Mouse (Mus musculus) erythroblast, adult 5-6 weeks (primary cell): ENCODE results near the gene Myo5a. TPM values are rescaled to one million over a fixed set of nuclear protein-coding genes. Genes with fewer than 3 reads are reported as not detected.

ENCODE experiments used
- ATAC-seq: replicated peaks from 2 replicates; pipeline ENCODE4 v1.8.0; 2016; ENCODE audit warnings: moderate number of reproducible peaks, mild to moderate bottlenecking, moderate TSS enrichment, inconsistent platforms; ENCODE audit not compliant: poor library complexity, low FRiP score, severe bottlenecking
- total RNA-seq, 2 experiments: library from RNA; stranded (forward) in 1 of 2; stranded (reverse) in 1 of 2; fragments of 150-400 nt in 1 of 2; fragments of 200-764, 138-1000 nt in 1 of 2; gene quantifications; 2 replicates each; pipeline versions ENCODE4 v1.2.3 to v1.2.4; 2015 to 2017; ENCODE audit warnings: low replicate concordance in 2 of 2

The Myo5a gene
- total RNA-seq, 2 experiments from 2014 or later, result 9.8 to 27.9 TPM

DNA sequence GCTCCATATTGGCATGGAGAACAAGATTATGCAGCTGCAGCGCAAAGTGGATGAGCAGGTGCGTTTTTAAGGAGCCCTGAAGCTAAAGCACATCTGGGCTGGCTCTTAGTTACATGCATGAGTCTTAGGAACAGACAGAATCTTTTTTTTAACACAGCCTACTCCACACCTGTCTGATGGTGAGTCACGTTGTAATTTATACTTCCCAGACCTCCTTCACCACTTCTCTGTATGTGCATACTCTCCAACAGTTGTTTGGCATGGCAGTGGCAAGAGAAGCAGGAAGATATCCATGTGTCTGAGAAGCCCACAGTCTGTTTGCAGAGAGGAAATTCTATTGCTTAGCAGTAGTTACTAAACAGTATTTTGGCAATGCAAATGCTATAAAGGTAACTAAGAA is 100.9 kb downstream of the Myo5a start:
- no peak for ATAC-seq

DNA sequence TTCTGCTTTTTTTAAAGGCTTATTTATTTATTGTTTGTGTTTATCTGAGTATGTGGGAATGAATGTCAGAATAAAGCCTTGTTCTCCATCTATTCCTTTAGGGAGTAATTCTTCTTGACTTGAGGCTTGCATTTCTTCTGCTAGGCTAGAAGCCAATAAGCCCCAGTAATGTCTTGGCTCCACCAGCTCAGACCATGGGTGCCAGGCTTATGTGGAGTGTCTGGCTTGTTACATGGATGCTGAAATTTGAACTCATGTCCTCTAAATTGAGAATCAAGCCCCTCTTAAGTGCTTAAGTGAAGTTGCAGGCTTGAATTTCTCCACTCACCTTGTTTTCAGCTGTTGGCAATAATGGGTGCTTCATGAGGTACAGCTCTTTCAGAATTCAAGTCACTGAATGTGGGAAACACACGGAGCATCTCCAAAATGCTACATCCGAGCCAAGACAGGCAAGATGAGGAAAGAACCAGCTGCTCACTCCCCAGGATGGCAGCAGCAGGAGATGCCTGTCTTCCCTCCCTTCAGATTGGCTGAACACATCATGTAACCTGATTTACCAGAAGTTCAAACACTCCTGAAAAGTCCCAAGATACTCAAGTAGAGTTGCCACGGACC is 116.9 kb downstream of the Myo5a start:
- no peak for ATAC-seq

DNA sequence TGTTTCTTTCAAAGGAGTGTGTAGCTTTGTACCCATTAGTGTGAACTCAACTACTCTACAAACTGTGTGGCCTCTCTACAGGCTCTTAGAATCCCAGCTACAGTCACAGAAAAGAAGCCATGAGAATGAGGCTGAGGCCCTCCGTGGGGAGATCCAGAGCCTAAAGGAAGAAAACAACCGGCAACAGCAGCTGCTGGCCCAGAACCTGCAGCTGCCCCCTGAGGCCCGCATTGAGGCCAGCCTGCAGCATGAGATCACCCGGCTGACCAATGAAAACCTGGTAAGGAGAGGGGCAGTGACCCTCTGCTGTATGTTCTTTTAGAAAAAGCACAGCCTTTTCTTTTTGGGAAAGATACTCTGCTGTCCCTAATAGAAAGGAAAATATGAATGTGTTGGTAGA is 123.0 kb downstream of the Myo5a start:
- ATAC-seq, result no peak

DNA sequence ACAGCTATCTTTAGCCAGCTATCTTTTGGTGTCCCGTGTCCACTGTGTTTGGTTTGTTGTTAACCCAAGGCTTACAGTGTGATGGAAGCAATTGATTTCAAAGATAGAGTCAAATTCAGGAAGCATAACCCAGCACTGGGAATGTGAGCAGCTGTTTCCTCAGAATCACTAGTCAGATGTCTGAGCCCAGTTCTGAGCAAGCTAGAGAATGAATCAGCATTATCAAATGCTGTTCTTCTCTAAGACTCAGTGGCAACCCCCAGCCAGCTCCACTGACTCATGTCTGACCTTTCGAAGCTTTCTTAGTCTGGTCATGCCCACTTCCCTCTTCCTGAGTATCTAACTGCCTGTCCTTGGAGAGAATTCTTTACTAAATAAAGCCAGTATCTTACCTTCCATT is 125.5 kb downstream of the Myo5a start:
- ATAC-seq, result no peak

DNA sequence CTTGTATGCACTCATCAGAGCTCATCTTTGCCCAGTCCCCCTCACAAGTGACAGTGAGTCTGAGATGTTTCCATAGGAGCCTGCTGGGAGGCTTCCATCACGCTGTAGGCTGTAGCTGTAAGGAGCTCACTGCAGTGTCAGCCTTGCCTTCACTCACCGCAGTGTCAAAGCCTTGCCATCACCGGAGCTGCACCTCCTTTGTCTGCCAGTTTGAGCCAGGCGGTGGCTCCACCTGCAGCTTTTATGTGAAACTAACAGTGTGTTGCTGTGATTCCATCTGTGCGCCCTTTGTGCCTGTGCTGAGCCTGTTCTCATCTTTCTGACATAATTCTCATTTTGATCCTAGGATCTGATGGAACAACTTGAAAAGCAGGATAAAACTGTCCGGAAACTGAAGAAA is 126.5 kb downstream of the Myo5a start:
- no peak for ATAC-seq

DNA sequence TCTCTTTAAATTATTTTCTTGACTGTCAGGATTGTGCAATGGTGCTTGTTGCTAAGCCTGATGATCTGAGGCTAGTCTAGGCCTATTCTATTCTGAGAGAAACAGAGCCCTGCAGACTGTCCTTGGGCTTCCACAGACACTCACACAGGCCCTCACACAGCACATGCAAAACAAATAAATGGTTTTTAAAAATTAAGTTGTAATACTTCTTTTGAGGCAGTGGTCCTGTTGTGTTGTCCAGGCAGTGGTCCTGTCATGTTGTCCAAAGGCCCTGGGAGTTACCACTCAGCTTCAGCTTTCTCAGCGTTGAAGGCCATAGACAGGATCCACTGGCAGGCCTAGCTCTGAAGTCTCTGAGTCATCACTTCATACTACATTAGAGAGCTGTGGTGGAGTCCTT is 130.7 kb downstream of the Myo5a start:
- ATAC-seq, result no peak

DNA sequence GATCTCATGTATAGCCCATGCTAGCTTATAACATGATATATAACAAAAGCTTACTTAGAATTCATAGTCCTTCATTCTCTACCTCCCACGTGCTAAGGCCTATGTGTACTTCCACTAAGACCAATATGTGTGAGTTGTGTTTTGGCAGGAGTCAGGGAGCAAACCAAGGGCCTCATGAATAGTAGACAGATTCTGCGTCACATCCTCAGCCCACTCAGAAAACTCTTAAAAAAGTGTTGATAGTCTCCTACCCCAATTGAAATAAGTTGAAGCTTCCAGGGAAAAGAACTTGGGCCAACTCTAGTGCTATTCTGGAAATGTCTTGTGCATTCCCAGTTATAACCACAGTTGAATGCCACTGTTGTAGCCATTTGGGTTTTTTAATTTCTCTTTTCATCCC is 131.2 kb downstream of the Myo5a start:
- no peak for ATAC-seq

DNA sequence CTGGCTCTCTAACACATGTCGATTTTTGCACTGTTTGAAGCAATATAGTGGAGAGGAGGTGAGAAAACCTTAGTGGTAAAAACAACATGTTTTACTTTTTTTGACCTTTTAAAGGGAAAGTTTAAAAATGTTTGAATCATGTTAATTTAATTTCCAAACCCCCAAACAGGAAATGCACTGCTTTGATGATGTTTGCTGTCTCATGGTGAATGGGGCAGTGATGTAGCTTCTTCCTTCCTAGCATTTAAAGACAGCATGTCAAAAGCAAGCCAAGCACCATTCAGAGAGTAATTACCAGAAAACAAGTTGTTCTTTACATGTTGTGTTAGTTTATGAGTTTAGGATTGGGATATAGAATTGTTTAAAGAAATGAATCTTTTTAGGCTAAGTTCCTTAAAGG is 138.4 kb downstream of the Myo5a start:
- ATAC-seq, result no peak

DNA sequence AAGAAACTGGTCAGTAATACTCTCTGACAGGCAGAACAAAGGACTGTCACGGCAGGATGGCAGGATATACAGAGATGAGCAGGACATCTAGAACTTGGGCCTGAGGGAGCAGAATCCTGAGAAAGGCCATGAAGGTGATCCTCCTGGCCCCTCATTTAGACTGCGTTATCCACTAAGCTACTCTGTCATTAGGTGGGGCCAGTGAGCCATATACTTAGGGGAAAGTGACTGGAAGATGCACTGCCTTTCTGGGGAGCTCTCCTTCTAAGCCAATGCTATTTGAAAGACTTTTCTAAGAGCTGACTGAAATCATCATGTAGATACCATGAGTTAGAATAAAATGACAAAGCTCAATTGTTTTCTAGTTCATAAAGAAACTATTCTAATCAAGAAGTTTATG is 139.5 kb downstream of the Myo5a start:
- ATAC-seq, result no peak

DNA sequence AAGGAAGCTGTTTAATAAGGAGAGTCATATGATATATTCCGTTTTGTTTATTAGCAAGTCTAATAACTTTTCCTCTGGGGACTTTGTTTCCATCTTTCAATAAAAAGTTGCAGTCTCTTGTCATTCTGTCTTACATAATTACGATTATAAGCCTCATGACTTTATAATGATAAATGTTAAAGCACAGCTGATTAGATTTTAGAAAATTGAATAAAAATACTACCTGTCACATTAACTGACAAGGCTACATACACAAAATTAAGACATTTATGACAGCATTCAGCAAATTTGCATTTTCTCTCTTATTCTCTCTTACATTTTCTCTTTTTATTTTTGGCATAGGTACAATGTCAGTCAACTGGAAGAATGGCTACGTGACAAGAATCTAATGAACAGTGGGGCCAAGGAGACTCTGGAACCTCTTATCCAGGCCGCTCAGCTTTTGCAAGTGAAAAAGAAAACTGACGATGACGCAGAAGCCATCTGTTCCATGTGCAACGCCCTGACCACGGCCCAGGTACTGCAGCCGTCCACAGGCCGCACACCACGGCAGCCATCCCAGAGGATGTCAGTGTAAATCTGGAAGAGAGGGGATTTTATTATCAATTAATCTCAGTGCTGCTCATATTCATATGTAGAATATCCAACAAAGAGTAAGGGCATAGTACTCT is 144.1 kb downstream of the Myo5a start:
- no peak for ATAC-seq

DNA sequence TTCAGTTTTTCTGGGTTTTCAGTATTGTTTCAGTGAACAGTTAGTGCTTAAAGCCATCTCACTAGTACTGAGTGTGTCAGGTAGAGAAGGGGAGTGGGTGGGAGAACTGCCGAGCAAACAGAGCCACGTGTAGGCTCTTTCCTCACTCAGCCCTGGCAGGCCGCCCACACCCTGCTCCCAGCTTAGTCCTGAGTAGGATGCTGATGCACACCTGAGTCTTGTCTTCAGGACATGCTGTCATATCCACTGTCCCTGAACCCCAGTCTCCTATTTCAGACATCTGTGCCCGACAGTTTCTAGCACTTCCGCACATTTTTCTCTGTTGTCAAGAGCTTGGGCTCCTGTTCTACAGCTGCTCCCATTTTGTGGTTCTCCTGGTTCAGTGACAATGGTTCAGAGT is 149.1 kb downstream of the Myo5a start:
- no peak for ATAC-seq

DNA sequence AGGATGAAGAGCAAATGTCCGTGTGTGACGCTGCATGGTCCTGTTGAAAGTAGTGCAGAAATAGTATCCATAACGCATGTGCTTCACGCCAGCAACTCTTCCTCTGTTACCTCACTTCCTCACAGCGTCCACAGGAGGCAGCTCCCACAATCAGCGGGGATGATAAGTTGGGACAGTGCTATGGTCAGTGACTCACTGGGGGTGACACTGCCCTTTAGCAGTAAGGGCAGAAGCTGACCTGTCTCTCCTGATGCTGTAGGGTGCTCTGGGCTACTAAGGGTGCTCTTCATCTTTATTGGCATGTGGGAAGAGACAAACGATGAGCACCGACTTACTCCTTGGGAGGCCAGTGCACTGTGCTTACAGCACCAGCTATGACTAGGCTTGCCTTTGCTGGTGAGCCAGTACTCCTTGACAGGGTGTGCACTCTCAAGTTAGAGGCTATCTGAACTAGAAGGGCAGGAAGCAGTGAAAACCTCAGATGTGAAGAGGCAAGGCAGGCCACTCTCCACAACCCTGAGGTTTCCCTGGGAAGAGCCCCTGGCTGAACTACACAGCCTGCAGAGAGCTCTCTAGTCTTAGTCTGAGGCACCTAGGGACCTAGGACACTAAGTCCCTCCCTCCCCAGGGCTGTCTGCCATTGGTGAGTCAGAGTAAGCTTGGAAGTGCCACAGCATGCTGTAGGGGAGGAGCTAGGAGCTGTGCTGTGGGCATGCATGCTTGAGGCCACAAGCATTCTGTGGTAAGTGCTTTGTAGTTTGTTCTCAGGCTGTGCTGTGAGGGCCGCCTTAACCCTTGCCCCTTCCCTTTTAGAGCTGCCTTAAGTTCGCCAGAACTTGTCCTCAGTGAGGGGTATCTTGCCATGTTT is 150.8 kb downstream of the Myo5a start:
- no peak for ATAC-seq

DNA sequence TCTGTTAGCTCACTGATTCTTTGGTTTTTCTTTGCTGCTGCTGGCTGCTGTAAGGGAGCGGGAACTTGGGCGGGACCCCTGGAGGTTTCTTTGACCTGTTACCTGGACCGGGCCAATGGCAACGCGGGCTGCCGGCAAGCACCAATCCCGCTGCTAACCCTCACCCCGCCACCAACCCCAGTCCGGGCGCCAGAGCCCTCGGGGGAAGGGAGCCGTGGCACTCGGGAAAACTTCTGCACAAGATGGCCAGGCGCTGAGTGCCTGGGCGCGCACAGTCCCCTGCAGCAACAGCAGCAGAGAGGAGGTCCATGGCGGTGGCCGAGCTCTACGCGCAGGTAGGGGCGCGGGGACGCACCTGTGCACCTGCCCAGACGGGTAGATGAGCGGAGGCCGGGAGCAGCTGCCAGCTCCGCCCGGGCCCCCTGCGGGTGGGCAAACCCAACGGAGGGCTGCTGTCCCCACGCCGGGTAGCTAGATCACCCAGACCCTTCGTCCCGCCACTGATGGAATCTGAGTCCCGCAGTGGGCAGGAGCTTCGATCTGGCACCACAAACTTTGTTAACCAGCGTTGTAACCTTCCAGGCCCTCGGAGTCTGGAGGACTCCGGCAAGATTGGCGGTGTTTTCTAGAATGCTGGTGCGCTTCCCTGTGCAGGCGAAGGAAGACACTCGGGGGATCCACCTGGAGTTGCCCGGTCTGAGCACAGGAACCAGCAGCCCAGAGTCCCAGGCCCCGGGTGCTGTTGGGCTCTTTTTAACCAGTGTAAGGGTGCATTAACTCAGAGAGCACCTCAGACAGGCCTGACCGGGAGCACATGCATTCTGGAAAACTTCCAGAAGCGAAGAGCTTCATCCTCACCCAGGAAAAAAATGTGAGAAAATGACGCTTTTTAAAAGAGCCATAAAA is 161.3 kb downstream of the Myo5a start, which contains the start of gene Myo5c:
Myo5c (plus strand) TSS at position 180 of the 906 bp plus-strand sequence.
- ATAC-seq, result no peak

DNA sequence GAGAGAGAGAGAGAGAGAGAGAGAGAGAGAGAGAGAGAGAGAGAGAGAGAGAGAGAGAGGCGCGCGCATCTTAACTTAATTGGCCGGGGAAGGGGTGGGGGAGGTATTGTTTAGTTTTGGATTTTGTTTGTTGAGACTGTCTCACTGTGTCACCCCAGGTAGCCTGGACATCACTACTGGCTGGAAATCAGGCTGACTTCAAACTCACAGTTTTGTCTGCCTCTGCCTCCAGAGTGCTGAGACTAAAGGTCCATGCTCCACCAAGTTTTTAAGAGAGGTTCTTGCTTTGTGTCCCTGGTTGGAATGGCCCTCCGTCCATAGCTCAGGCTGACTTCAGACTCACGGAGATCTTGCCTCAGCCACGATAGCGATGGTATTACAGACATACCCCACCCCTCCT is 162.0 kb downstream of the Myo5a start:
- no peak for ATAC-seq

DNA sequence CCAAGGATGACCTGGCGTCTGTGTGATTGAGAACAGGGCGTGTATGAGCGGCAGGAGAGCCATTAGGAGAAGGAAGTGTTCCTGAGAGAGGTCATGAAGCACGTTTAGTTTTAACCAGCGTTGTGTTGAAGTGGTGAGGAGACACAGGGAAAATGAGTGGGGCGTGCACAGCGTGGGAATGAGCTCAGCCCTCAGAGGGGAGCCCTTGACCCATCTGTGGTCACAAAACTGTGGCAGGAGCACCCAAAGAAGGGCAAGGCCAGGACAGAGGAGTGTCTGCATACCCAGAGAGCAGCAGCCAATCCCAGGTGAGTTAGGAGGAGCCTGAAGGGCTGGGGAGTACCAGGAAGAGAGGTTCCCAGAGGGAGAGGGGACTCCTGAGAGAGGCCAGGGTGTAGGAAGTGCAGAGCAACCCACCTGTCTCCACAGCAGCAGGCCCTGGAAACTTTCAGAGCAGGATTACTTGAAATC is 163.5 kb downstream of the Myo5a start:
- ATAC-seq, result no peak

DNA sequence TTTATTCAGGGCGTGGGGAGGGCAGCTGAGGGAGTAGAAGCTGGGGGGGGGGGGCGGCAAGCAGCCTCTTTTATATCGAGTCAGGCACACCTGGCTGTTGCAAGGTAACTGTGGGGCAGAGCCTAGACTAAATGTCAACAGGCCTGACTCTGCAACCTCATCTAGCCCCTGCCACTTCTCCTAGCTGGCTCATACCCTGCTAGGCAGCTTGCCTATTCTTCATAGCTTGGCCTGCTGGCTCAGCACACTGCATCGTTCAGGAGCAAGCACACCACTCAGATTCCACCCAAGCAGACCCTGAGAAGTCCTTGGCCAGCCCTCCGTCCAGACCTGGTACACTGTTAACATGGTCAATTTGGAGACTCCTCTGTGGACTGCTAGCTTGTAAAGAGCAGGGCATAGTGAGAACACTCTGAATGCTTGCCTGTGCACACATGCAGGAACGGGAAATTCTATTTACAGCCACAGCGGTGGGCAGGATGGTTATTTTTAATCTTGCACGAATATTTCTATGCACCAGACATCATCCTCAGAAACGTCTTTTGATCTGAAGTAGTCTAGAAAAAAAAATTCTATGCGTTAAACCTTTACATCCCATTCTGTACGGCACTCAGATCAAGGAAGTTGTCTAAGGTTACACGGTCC is 164.3 kb downstream of the Myo5a start:
- ATAC-seq, result no peak

DNA sequence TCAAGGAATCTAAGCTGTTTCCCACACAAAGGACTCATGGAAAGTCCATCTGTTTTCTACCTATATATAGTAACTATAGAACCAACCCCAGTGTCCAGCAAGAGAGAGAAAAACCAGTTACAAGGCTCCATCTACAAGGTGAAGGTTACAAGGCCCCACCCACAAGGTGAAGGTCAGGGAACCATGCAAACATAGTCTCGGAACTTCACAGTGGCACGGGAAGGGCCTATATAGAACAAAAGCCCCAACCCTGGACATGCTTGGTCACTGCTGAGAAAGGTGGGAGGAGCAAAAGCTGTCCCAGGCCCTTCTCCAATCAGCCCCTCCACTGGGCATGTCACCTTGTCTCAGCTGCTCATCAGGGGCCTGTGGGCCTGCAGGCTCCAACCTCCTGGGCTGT is 164.9 kb downstream of the Myo5a start:
- ATAC-seq, result no peak

DNA sequence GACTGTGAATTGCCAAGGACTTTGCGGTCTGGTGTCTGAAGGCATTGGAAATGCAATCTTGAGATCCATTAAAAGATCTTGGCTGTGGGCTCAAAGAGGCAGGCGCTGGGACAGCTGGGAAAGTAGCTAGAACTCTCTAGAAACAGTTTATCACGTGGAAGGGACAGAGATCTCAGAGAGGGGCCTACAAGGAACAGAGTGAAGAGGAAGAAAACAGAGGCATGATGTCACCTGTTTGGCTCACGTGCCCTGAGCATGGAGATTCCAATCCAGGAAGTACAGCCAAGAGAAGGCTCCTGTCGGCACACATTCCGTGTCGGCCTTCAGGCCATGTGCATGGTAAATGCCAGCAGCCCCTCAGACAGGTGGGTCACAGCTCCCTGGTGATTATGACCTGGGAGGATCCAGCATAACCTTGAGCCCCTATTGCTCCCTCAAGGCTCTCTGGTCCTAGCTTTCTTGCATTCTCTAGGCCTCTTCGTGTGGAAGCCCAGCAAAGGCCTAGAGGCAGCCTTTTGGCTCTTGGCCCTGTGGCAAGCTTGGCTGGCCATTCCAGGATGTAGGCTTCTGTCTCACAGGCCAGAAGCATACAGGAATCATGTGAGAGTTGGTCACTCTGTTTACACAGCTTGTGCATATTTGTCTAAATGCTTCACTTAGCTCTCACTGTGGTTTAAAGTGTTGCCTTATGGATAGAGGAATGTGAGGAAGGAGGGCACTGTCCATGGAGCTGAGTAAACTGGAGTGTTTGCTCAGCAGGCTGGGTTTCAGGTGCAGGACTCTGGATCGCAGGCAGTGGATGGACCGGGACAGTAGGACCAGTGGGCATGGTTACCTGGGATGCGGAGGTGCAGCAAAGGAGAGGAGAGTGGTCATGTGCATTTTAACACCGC is 165.8 kb downstream of the Myo5a start:
- no peak for ATAC-seq
